ENCODE assay signal across 22 mouse cellular contexts in the genomic region with DNA sequence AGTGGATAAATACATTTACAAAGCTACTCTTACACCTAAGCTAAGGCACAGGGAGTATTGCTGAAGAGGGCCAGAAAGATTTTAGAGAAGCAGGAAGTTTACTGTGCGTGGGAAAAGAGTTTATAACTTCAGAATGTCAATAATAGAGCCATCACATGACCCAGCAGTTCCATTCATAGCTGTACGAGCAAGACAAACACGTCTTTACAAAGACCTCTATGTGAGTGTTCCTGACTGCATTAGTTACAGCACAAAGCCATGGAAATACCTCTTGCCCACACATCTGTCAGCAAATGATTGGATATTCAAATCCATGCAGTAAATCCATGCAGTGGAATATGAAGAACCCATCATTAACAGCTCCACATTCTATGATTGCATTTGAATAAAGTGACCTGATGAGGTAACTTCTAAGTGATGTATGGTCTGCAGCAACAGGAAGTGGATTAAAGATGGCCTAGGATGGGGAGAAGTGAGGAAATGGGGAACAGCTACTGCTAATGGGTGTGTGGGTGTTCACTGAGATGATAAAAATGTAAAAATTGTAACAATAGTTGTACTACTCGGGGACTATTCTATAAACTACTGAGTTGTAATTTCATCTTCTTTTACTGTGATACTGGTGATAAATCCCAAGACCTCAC. TPM values are rescaled to one million over a fixed set of nuclear protein-coding genes. Genes with fewer than 3 reads are reported as not detected.
DNase-seq lines count a peak whose midpoint lies in the region; ATAC-seq and TF ChIP-seq lines count a peak whose summit lies in the region.
"Had no signal": no experiment of that assay in that cellular context is flagged by ENCODE, and none has a peak within 500 bp of the region (broad histone marks: within the 10 kb centered on the region; RNA-seq: fewer than 3 reads in every experiment).

No protein-coding gene starts in this region.

- peaks cover 8% of the 10 kb centered on the region for H3K4me1 ChIP-seq in lung, adult 2 months (ENCODE audit: control insufficient read depth, insufficient read depth, low read length)
- no peaks in the 10 kb centered on the region for H3K4me1 ChIP-seq in stomach, embryonic 15.5 days
- H3K4me1 ChIP-seq: embryonic facial prominence, embryonic 13.5 days; hindbrain, embryonic 15.5 days; midbrain, embryonic 15.5 days had no signal

- peak; percentile 24 for DNase-seq in lung, postnatal 25 days (ENCODE audit: low spot score)
- DNase-seq in lung, adult 2 months, result no peak
- DNase-seq in Muller cell, postnatal 12 days (ENCODE audit: inconsistent ontology term), result peak; percentile 20
- DNase-seq in brain, embryonic 14.5 days (ENCODE audit: low read depth), result peak; percentile 23
- no peak for DNase-seq in cerebellum, postnatal 36 days
- no peak for DNase-seq in T-cell, adult 2 months (ENCODE audit: low spot score)
- DNase-seq: adrenal gland, postnatal 36 days; cerebellum, adult 11-12 months; cerebellum, postnatal 14 days; embryo, embryonic 11 days; gastrocnemius, adult 2 months; heart, postnatal 4 days; kidney, adult 9 months; kidney, postnatal 14 days; lung, postnatal 4 days; thymus, postnatal 25 days had no signal

- no peaks in the 10 kb centered on the region for H3K9me3 ChIP-seq in stomach, embryonic 15.5 days
- H3K9me3 ChIP-seq: embryonic facial prominence, embryonic 13.5 days; heart, embryonic 10.5 days; hindbrain, embryonic 15.5 days; midbrain, embryonic 15.5 days had no signal

- WGBS in lung, adult 2 months, result 37% methylated on average over 4 of the region's 4 CpGs
- 60% methylated on average over 4 of the region's 4 CpGs for WGBS in stomach, embryonic 15.5 days

- no peak; the same call in 1 of the 2 replicates for ATAC-seq in stomach, embryonic 15.5 days (ENCODE audit: insufficient read depth, low FRiP score, low read depth)
- ATAC-seq: midbrain, embryonic 15.5 days had no signal

- no peaks in the 10 kb centered on the region for H3K27me3 ChIP-seq in stomach, embryonic 15.5 days (replicated peaks)
- H3K27me3 ChIP-seq: embryonic facial prominence, embryonic 13.5 days; hindbrain, embryonic 15.5 days; midbrain, embryonic 15.5 days had no signal

- no peaks in the 10 kb centered on the region for H3K36me3 ChIP-seq in stomach, embryonic 15.5 days
- H3K36me3 ChIP-seq: hindbrain, embryonic 15.5 days; midbrain, embryonic 15.5 days had no signal

- no peak overlapping the region for H3K4me3 ChIP-seq in lung, adult 2 months (replicated peaks; ENCODE audit: extremely low read depth, low read depth, low read length)
- H3K4me3 ChIP-seq in stomach, embryonic 15.5 days (replicated peaks), result no peak overlapping the region
- H3K4me3 ChIP-seq: embryonic facial prominence, embryonic 13.5 days; erythroblast, embryonic 14.5 days; gastrocnemius, adult 2 months; heart, embryonic 10.5 days; hindbrain, embryonic 15.5 days; midbrain, embryonic 15.5 days had no signal

- TF ChIP-seq CTCF in lung, adult 2 months (IDR thresholded peaks at IDR 0.05; ENCODE audit: insufficient read depth, low read length), result no peak
- TF ChIP-seq CTCF in brain, embryonic 14.5 days (IDR thresholded peaks at IDR 0.05; ENCODE audit: borderline replicate concordance, extremely low read depth, insufficient read depth, insufficient read length), result no peak

- H3K9ac ChIP-seq in stomach, embryonic 15.5 days, result no peak overlapping the region
- H3K9ac ChIP-seq: embryonic facial prominence, embryonic 13.5 days; hindbrain, embryonic 15.5 days; midbrain, embryonic 15.5 days had no signal

- TF ChIP-seq POLR2A in lung, adult 2 months (IDR thresholded peaks at IDR 0.05; ENCODE audit: borderline replicate concordance, extremely low read depth, low read depth, low read length), result no peak
- TF ChIP-seq POLR2A in brain, embryonic 14.5 days (IDR thresholded peaks at IDR 0.05; ENCODE audit: borderline replicate concordance, extremely low read depth, insufficient read depth, insufficient read length, poor library complexity, severe bottlenecking), result no peak

- H3K4me2 ChIP-seq in stomach, embryonic 15.5 days, result no peak overlapping the region
- H3K4me2 ChIP-seq: embryonic facial prominence, embryonic 13.5 days; hindbrain, embryonic 15.5 days; midbrain, embryonic 15.5 days had no signal

- peak overlapping the region; percentile 2; the same call in 1 of the 2 replicates for H3K27ac ChIP-seq in stomach, embryonic 15.5 days
- H3K27ac ChIP-seq: embryonic facial prominence, embryonic 13.5 days; gastrocnemius, adult 2 months; heart, embryonic 10.5 days; hindbrain, embryonic 15.5 days; midbrain, embryonic 15.5 days had no signal

RNA-seq across cellular contexts. Expression of gene Clasp2, which starts 41.2 kb away (rescaled TPM):
- polyA plus RNA-seq in lung, adult 2 months (2012; rRNA removed), result 10.9 and 14.8 TPM in 2 replicates
- polyA plus RNA-seq in brain, embryonic 14.5 days (2012; rRNA removed), result 107 and 135 TPM in 2 replicates
- polyA plus RNA-seq in stomach, embryonic 15.5 days (2015; fragmentation: Nextera tagmentation; extraction: Ambion mirVana), result 24.9 and 25.9 TPM in 2 replicates

Comparison
In these comparisons a context has a peak if more than half of its experiments do, and no peak if none do; other contexts are left out.
1. DNase-seq: peak in lung, postnatal 25 days (single experiment), Muller cell, postnatal 12 days (single experiment) and brain, embryonic 14.5 days (single experiment); none in lung, adult 2 months (single experiment), cerebellum, postnatal 36 days (0 of 2) and T-cell, adult 2 months (single experiment).